Mouse (Mus musculus): Measurements from ENCODE around the gene Sfi1. TPM values are rescaled to one million over a fixed set of nuclear protein-coding genes. Genes with fewer than 3 reads are reported as not detected.
"Not testable (repeated sequence)": the region's sequence is repeated elsewhere in the genome, so short reads cannot be mapped to it uniquely, and the experiment has no call there.

Sfi1 gene
- polyA plus RNA-seq, 1 experiment from 2014 or later = 7.9 TPM

- H3K4me2 ChIP-seq (replicated peaks; ENCODE audit: low read depth, low read length); H3K9me3 ChIP-seq (ENCODE audit: control insufficient read depth, low read length); DNase-seq (ENCODE audit: low spot score); H3K9ac ChIP-seq (ENCODE audit: low read depth, low read length); H3K27me3 ChIP-seq (ENCODE audit: control insufficient read depth, insufficient read depth, low read length); H3K4me1 ChIP-seq (replicated peaks; ENCODE audit: control insufficient read depth, insufficient read depth, low read length); ATAC-seq (ENCODE audit: low FRiP score); H3K27ac ChIP-seq (ENCODE audit: low read depth, low read length); H3K36me3 ChIP-seq (ENCODE audit: control insufficient read depth, insufficient read depth, low read length); H3K4me3 ChIP-seq (ENCODE audit: low read depth, low read length): not testable (repeated sequence)
- 77% methylated on average over 7 of the region's 9 CpGs for WGBS
These were observed 47.7 kb downstream of the Sfi1 start for GRCm38 (mm10) chr11:3145359-3146165.

GRCm38 (mm10) chr11:3143984-3144383, 49.3 kb downstream of the Sfi1 start:
- H3K4me3 ChIP-seq (ENCODE audit: low read depth, low read length); ATAC-seq (ENCODE audit: low FRiP score); H3K4me1 ChIP-seq (replicated peaks; ENCODE audit: control insufficient read depth, insufficient read depth, low read length); DNase-seq (ENCODE audit: low spot score); H3K27me3 ChIP-seq (ENCODE audit: control insufficient read depth, insufficient read depth, low read length); H3K36me3 ChIP-seq (ENCODE audit: control insufficient read depth, insufficient read depth, low read length); H3K4me2 ChIP-seq (replicated peaks; ENCODE audit: low read depth, low read length); H3K9ac ChIP-seq (ENCODE audit: low read depth, low read length); H3K9me3 ChIP-seq (ENCODE audit: control insufficient read depth, low read length); H3K27ac ChIP-seq (ENCODE audit: low read depth, low read length): not testable (repeated sequence)
- WGBS = 88% methylated on average over 3 of the region's 3 CpGs

- not testable (repeated sequence) for DNase-seq (ENCODE audit: low spot score); H3K27me3 ChIP-seq (ENCODE audit: control insufficient read depth, insufficient read depth, low read length); H3K4me1 ChIP-seq (replicated peaks; ENCODE audit: control insufficient read depth, insufficient read depth, low read length); H3K27ac ChIP-seq (ENCODE audit: low read depth, low read length); H3K9me3 ChIP-seq (ENCODE audit: control insufficient read depth, low read length); H3K9ac ChIP-seq (ENCODE audit: low read depth, low read length); H3K4me3 ChIP-seq (ENCODE audit: low read depth, low read length); H3K36me3 ChIP-seq (ENCODE audit: control insufficient read depth, insufficient read depth, low read length); H3K4me2 ChIP-seq (replicated peaks; ENCODE audit: low read depth, low read length)
- WGBS = 91% methylated on average over 4 of the region's 5 CpGs
- peak; percentile 62 for ATAC-seq (ENCODE audit: low FRiP score)
These were observed 50.9 kb downstream of the Sfi1 start for GRCm38 (mm10) chr11:3142413-3142812.

GRCm38 (mm10) chr11:3140967-3141535, 52.2 kb downstream of the Sfi1 start:
- not testable (repeated sequence) for H3K9me3 ChIP-seq (ENCODE audit: control insufficient read depth, low read length); H3K27me3 ChIP-seq (ENCODE audit: control insufficient read depth, insufficient read depth, low read length); H3K27ac ChIP-seq (ENCODE audit: low read depth, low read length); H3K9ac ChIP-seq (ENCODE audit: low read depth, low read length); H3K4me3 ChIP-seq (ENCODE audit: low read depth, low read length); H3K4me1 ChIP-seq (replicated peaks; ENCODE audit: control insufficient read depth, insufficient read depth, low read length); H3K4me2 ChIP-seq (replicated peaks; ENCODE audit: low read depth, low read length); H3K36me3 ChIP-seq (ENCODE audit: control insufficient read depth, insufficient read depth, low read length); DNase-seq (ENCODE audit: low spot score)
- ATAC-seq (ENCODE audit: low FRiP score) = peak; percentile 0; the same call in 1 of the 2 replicates

- not testable (repeated sequence) for H3K36me3 ChIP-seq (ENCODE audit: control insufficient read depth, insufficient read depth, low read length); DNase-seq (ENCODE audit: low spot score); H3K9ac ChIP-seq (ENCODE audit: low read depth, low read length); H3K4me3 ChIP-seq (ENCODE audit: low read depth, low read length); H3K9me3 ChIP-seq (ENCODE audit: control insufficient read depth, low read length); H3K27ac ChIP-seq (ENCODE audit: low read depth, low read length); H3K27me3 ChIP-seq (ENCODE audit: control insufficient read depth, insufficient read depth, low read length); H3K4me1 ChIP-seq (replicated peaks; ENCODE audit: control insufficient read depth, insufficient read depth, low read length); ATAC-seq (ENCODE audit: low FRiP score); H3K4me2 ChIP-seq (replicated peaks; ENCODE audit: low read depth, low read length)
- 93% methylated on average over 2 of the region's 2 CpGs for WGBS
These were observed 54.9 kb downstream of the Sfi1 start for GRCm38 (mm10) chr11:3138323-3138722.

GRCm38 (mm10) chr11:3137279-3137678, 56.0 kb downstream of the Sfi1 start:
- H3K9me3 ChIP-seq (ENCODE audit: control insufficient read depth, low read length); H3K4me2 ChIP-seq (replicated peaks; ENCODE audit: low read depth, low read length); H3K4me3 ChIP-seq (ENCODE audit: low read depth, low read length); H3K4me1 ChIP-seq (replicated peaks; ENCODE audit: control insufficient read depth, insufficient read depth, low read length); DNase-seq (ENCODE audit: low spot score); H3K9ac ChIP-seq (ENCODE audit: low read depth, low read length); H3K27ac ChIP-seq (ENCODE audit: low read depth, low read length); H3K36me3 ChIP-seq (ENCODE audit: control insufficient read depth, insufficient read depth, low read length); H3K27me3 ChIP-seq (ENCODE audit: control insufficient read depth, insufficient read depth, low read length): not testable (repeated sequence)
- peak; percentile 11 for ATAC-seq (ENCODE audit: low FRiP score)
- WGBS = 91% methylated on average over 4 of the region's 4 CpGs

GRCm38 (mm10) chr11:3135956-3136355, 57.3 kb downstream of the Sfi1 start:
- not testable (repeated sequence) for ATAC-seq (ENCODE audit: low FRiP score); H3K27ac ChIP-seq (ENCODE audit: low read depth, low read length)
- 90% methylated on average over 3 of the region's 3 CpGs for WGBS

GRCm38 (mm10) chr11:3135391-3135790, 57.9 kb downstream of the Sfi1 start:
- DNase-seq (ENCODE audit: low spot score); H3K4me1 ChIP-seq (replicated peaks; ENCODE audit: control insufficient read depth, insufficient read depth, low read length); H3K9ac ChIP-seq (ENCODE audit: low read depth, low read length); ATAC-seq (ENCODE audit: low FRiP score); H3K4me3 ChIP-seq (ENCODE audit: low read depth, low read length); H3K27ac ChIP-seq (ENCODE audit: low read depth, low read length); H3K9me3 ChIP-seq (ENCODE audit: control insufficient read depth, low read length); H3K27me3 ChIP-seq (ENCODE audit: control insufficient read depth, insufficient read depth, low read length); H3K4me2 ChIP-seq (replicated peaks; ENCODE audit: low read depth, low read length); H3K36me3 ChIP-seq (ENCODE audit: control insufficient read depth, insufficient read depth, low read length): not testable (repeated sequence)
- 92% methylated on average over 3 of the region's 7 CpGs for WGBS

More at GRCm38 (mm10) chr11:3135956-3136355, 57.3 kb downstream of the Sfi1 start:
- not testable (repeated sequence) for H3K9me3 ChIP-seq (ENCODE audit: control insufficient read depth, low read length); H3K4me3 ChIP-seq (ENCODE audit: low read depth, low read length); H3K4me1 ChIP-seq (replicated peaks; ENCODE audit: control insufficient read depth, insufficient read depth, low read length); DNase-seq (ENCODE audit: low spot score); H3K9ac ChIP-seq (ENCODE audit: low read depth, low read length); H3K4me2 ChIP-seq (replicated peaks; ENCODE audit: low read depth, low read length); H3K36me3 ChIP-seq (ENCODE audit: control insufficient read depth, insufficient read depth, low read length); H3K27me3 ChIP-seq (ENCODE audit: control insufficient read depth, insufficient read depth, low read length)

- WGBS = no CpG with 5 or more reads among the region's 4 CpGs
These were observed 59.9 kb downstream of the Sfi1 start for GRCm38 (mm10) chr11:3133360-3133759.

More at GRCm38 (mm10) chr11:3133360-3133759, 59.9 kb downstream of the Sfi1 start:
- not testable (repeated sequence) for H3K36me3 ChIP-seq (ENCODE audit: control insufficient read depth, insufficient read depth, low read length); H3K4me2 ChIP-seq (replicated peaks; ENCODE audit: low read depth, low read length); H3K4me1 ChIP-seq (replicated peaks; ENCODE audit: control insufficient read depth, insufficient read depth, low read length); H3K4me3 ChIP-seq (ENCODE audit: low read depth, low read length); H3K27ac ChIP-seq (ENCODE audit: low read depth, low read length); H3K9ac ChIP-seq (ENCODE audit: low read depth, low read length); H3K27me3 ChIP-seq (ENCODE audit: control insufficient read depth, insufficient read depth, low read length); DNase-seq (ENCODE audit: low spot score)
- peak; percentile 21 for ATAC-seq (ENCODE audit: low FRiP score)
- H3K9me3 ChIP-seq (ENCODE audit: control insufficient read depth, low read length) = peaks cover 12% of the 10 kb centered on the region
